Mouse (Mus musculus) thymus, postnatal 0 days (tissue): ENCODE data around the gene Rin2. TPM values are rescaled to one million over a fixed set of nuclear protein-coding genes. Genes with fewer than 3 reads are reported as not detected.

Source experiments
- DNase-seq: peaks from one replicate; pipeline ENCODE4 v3.0.0-alpha.2; 2015; ENCODE audit warnings: low spot score
- polyA plus RNA-seq: library from polyadenylated mRNA; unstranded; fragments of >200 nt; fragmentation: Nextera tagmentation; extraction: Ambion mirVana; gene quantifications from 2 replicates; pipeline ENCODE4 v1.2.1, GENCODE M21; 2015

Rin2 gene
- 6.7 and 7.4 TPM in 2 replicates for polyA plus RNA-seq

- DNase-seq: peak; percentile 43
Measured at GRCm38 (mm10) chr2:145675142-145675755, at the start of gene Rin2. Gene Rin2, plus strand, starts transcription at chr2:145675215.

GRCm38 (mm10) chr2:145631123-145631798 is 43.8 kb upstream of the Rin2 start:
- no peak for DNase-seq

GRCm38 (mm10) chr2:145631799-145632174 is 43.2 kb upstream of the Rin2 start:
- no peak for DNase-seq

GRCm38 (mm10) chr2:145633811-145634210 is 41.2 kb upstream of the Rin2 start:
- DNase-seq: no peak

DNA sequence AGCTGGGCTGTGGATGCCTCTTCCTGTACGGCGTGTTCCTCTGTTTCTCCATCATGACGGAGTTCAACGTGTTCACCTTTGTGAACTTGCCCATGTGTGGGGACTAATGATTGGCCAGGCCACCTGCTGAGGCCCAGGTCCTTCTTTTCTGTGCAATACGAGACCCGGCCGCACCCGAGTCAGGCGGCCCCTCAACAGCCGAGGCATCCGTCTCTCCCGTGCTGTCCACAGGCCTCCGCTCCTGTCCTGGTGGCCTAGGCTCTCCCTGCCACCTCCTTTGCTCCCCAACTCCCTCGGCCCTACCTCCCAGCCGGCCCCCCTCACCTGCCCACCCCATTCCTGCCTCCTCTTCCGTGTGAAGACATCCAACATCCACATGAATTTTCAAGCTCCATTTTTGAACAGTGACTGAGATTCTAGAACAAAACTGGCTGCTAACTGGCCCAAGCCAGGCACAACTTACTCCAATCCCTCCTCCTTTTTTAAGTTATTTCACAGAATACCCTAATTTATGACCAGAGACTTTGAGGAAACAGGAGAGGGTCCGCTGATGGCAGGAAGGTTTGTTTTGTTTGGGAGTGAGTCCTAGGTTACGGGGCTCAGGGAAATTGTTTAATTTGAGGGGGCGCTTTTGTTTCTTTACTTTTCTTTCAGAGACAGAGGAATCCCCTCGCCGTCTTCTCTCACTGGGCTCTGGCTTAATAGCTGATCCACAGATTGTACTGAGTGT is 34.6 kb upstream of the Rin2 start:
- DNase-seq: no peak

GRCm38 (mm10) chr2:145655373-145655960 is 19.5 kb upstream of the Rin2 start:
- no peak for DNase-seq

DNA sequence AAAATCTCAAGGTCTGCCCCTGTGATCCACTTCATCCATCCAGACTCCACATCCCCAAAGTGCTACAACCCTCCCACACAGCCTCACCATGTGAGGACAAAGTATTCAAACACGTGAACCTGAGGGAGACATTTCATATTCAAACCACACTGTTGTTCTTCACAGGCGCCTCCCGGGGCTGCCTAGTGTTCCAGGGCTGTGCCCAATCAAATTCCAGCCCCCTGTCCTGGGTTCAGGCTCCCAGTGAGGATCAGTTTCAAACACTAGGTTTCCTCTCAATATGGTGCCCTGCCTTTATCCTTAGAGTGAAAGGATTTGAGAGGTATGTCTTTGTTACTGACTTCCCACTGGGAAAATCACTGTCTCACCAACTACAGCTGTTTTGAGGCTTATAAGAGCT is 18.9 kb upstream of the Rin2 start:
- no peak for DNase-seq

DNA sequence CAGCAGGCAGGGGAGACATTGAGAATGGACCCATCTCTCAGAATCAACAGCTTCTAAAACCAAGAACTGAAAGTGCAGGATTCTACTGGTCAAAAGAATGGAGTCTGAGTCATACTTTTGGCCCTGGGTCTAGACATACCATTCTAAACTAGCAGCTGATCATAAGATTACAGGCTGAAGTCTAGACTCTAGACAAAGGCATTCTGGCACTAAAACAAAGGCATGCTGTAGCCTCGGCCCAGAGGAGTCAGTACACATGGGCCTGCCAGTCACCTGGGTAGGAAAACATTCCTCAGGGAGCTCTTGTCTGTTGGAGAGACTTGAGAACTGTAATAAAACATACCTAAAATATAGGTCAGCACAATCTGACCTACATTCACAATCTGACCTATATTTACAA is 18.3 kb upstream of the Rin2 start:
- DNase-seq: no peak

- no peak for DNase-seq
Measured at GRCm38 (mm10) chr2:145661242-145661641, 13.8 kb upstream of the Rin2 start.

DNA sequence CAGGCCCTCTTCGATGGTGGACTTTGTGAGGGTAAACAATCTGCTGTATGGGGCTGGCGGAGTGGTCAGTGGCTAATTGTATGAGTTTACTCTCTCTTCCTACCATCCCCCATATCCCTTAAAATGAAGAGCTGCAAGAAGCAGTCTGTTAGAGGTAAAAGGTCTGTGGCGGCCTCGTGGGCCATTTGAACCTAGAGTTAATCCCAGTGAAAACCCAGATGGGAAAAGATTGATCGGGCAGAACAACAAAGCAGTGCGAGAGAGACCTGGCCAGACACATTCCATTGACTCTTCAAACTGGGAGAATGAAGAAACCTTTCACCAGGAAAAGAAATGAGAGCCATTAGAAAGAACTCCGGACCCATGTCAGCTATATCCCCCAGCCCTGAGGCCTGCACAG is 11.1 kb upstream of the Rin2 start:
- no peak for DNase-seq

- no peak for DNase-seq
Measured at GRCm38 (mm10) chr2:145664311-145664710, 10.7 kb upstream of the Rin2 start.

DNA sequence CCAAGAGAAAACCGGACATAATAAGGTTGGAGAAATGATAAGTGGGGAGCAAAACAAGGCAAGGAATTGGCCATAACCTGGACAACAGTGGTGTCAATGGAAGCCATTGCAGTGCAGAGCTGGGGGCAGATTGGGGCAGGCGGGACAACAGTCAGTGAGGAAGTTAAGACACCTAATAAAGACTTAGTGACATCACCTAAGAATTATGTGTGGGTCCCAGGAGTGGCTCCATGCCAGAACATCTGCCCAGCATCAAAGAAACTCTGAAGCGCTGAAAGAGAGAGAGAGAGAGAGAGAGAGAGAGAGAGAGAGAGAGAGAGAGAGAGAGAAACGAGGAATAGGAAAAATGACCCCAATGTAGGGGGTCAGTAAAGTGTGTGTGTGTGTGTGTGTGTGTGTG is 6.9 kb upstream of the Rin2 start:
- DNase-seq: no peak

- DNase-seq: no peak
Measured at GRCm38 (mm10) chr2:145670131-145670530, 4.9 kb upstream of the Rin2 start.

DNA sequence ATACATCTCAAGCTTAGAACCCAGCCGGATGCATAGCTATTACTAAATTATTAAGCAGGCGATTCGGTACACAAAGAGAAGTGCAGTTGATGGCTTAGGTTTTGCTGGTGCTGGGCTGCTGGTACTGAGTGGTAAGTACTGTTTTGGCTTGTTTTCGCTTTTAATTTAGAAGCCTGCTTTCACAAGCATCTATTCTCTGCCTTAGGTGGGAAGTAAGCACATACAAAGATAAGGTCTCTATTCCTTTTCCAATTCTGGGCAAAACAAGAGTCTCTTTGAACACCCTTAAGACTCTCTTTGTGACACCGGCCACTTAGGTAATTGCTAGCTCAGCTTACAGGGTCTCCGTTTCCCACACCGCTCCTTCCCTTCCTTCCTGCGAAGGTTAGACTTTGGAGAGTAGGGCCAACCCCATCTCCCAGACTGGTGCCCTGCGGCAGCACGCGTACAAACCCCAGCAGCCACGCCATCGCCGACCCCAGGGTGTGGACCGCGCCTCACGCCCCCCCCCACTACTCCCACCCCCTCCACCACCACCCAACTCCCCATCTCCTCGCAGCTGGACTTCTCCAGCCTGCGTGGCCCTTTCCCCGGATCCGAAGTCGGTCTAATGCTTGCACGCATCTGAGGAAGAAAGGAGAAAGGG is 396 bp upstream of the Rin2 start:
- DNase-seq: peak; percentile 4

- DNase-seq: peak; percentile 17
Measured at GRCm38 (mm10) chr2:145675756-145676543, 935 bp downstream of the Rin2 start.

- no peak for DNase-seq
Measured at GRCm38 (mm10) chr2:145676544-145676925, 1.5 kb downstream of the Rin2 start.

GRCm38 (mm10) chr2:145676936-145677335 is 1.9 kb downstream of the Rin2 start:
- DNase-seq: no peak

DNA sequence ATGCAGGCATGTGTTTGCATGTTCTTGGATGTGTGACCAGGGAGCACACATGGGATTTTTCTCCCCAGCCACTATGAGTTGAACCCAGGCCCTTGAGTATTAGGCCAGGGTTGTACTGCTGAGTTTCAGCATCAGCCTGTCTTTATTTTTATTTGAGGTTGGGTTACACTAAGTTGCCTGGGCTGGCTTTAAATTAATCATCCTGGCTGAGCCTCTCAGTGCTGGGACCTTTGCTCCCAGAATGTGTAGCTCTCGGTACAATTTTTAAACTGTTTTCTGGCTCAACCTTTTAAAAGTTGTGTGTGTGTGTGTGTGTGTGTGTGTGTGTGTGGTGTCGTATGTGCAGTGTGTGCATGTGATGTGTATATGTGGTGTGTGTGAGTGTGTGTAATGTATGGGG is 5.1 kb downstream of the Rin2 start:
- DNase-seq: no peak

- no peak for DNase-seq
Measured at GRCm38 (mm10) chr2:145680762-145681161, 5.7 kb downstream of the Rin2 start.

DNA sequence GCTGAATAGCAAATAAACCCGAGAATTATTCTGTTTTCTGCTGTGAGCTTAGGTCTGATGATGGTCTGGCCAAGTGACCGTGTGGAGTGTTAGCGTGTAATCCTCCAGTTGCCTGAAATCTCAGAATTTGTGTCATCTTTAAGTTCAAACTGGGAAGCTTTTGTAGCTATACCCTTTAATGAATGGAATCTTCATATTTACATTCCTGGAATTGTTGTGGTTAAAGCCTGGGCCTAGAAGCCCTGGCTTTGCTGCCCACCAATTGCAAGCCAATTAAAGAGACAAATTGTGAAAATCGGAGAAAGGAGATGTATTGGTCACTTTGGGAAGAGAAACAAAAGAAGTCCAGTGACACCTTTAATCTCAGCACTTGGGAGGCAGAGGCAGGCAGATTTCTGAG is 6.6 kb downstream of the Rin2 start:
- DNase-seq: no peak

DNA sequence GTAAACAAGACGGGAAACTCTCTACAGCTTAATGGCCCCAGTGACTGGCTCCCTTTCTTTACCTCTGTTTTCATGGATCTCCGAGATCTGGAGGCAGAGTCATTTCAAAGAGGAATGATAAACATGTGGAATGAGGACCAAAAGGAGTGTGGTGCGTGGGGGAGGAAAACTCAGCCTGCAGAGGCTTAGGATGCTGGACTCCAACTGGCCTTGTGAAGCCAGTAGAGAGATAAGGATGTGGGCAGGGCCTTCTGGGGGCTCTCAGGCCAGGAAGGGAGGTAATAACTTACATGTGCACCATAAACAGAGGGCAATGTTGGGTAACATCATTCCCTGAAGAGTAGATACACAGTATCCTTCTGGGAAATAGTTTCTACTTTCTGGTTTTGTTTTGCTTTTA is 7.9 kb downstream of the Rin2 start:
- DNase-seq: no peak
